Mouse (Mus musculus) ES-Bruce4 (cell line): ENCODE data around the gene App.

Source experiments
- CTCF ChIP-seq: IDR thresholded peaks from one replicate; pipeline ENCODE4 v1.8.1; 2011; ENCODE audit warnings: low read depth, low read length
- EP300 ChIP-seq: IDR thresholded peaks from 2 replicates; pipeline ENCODE4 v1.6.1; 2011; ENCODE audit warnings: low read depth, low read length; ENCODE audit not compliant: insufficient read depth
- POLR2A ChIP-seq: IDR thresholded peaks from one replicate; pipeline ENCODE4 v1.8.1; 2011; ENCODE audit warnings: low read length; ENCODE audit not compliant: insufficient read depth

DNA sequence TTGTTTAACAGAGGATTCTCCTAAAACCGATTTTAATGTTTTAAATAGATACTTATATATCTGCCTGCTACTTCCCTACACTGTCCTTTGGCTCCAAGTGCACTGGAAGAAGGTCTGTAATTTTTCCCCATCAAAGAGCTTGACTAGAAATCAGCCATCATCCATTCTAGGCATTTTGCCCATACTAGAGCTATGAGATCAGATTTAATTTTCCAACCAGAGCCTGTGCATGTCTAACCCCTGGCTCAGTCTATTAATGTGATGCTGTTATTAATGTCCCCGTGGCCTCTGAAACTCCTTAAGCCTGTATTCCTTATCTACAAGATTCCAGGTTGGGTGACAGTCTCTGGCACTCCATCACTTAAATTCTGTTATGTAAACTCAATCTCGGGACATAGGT lies 190.1 kb downstream of the App start:
- no peak for TF ChIP-seq EP300
- TF ChIP-seq POLR2A = no peak
- no peak for TF ChIP-seq CTCF
